Mouse (Mus musculus) adrenal gland, postnatal 14 days (tissue): ENCODE measurements around the gene Wnt2. TPM values are rescaled to one million over a fixed set of nuclear protein-coding genes. Genes with fewer than 3 reads are reported as not detected.

Source experiments
- DNase-seq: peaks from one replicate; pipeline ENCODE4 v3.0.0; 2021; ENCODE audit warnings: mixed read lengths
- long read RNA-seq, 2 experiments: library from polyadenylated mRNA; stranded (forward); transcript quantifications; one replicate each; pipeline ENCODE4 v2.0.0; 2021
- total RNA-seq: library from RNA; stranded (reverse); gene quantifications from 2 replicates; pipeline ENCODE4 v1.2.3, GENCODE M21; 2021

Gene Wnt2
- total RNA-seq: 0.68 and 0.82 TPM in 2 replicates
- long read RNA-seq, experiment 1: 0 reads
- long read RNA-seq, experiment 2, partial matches to known transcripts: 0 of 2 reads
- long read RNA-seq, experiment 2, other reads (novel, unspliced or antisense): 0 of 2 reads

GRCm38 (mm10) chr6:18029746-18030656 is at the start of gene Wnt2:
Gene Wnt2, minus strand, starts transcription at chr6:18030585.
- DNase-seq: peak; percentile 21

DNA sequence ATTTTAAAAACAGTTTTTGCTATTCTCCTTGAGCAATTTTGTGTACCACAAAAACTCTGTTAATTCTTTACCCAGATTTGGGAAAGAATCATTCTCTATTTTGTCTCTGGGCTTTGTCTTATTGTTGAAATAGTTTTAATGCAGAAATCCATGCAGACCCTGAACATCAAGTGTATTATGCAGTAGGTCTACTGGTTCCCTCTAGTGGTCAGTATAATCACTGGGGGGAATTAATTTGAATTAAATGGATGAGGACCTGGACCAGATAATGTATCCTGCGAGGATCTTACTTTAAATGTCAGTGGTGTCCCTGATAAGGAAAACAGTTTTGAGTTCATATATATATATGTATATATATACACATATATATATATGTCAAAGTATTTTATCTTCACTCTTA is 48.2 kb upstream of the Wnt2 start:
- DNase-seq: no peak

- no peak for DNase-seq
Measured at GRCm38 (mm10) chr6:18076986-18077385, 46.6 kb upstream of the Wnt2 start.

DNA sequence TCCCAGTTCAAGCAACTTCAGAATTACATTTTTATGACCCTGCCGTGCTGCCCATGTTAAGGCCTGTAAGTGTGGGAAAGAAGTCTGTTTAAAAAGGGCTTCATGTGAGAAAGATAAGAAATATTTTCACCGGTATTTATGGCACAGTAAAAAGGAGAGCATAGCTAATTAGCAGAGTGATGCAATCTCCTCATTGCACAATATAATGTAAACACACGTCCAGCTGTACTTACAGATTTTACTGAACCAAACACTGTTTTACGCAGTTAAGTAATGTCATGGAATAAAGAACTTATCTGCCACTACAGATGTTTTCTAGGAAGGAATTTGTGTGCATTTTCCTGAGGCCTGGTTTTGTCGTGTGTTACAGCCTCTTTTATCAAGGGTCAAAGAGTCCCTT is 46.2 kb upstream of the Wnt2 start:
- DNase-seq: no peak

DNA sequence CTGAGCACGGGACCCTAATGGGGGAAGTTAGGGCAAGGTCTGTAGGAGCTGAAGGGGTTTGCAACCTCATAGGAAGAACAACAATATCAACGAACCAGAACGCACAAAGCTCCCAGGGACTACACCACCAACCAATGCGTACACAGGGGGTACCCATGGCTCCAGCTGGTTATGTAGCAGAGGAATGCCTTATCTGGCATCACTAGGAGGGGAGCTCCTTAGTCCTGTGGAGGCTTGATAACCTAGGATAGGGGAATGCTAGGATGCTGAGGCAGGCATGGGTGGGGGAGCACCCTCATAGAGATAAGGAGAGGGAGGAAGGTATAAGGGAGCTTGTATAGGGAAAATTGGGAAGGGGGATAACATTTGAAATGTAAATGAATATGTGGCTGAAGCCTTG is 27.5 kb upstream of the Wnt2 start:
- no peak for DNase-seq

- DNase-seq: no peak
Measured at GRCm38 (mm10) chr6:18051702-18052101, 21.3 kb upstream of the Wnt2 start.

DNA sequence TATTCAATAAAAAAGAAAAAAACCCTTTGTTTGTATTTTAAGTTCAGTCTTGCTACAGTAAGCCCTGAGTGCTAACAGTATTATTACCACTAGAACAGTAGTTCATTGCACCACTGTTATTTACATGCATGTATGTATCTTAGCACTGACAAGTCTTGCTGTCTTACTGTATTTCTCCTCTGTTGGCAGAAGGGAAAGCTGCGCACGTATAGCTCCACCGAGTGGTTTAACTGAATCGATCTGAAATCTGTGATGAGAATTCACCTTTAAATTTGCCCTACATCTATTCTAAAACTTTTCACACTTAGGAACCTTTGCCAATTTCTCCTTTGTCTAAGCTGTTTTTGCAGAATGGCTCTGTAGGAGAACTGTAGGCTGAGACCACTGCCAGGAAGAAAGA is 13.9 kb upstream of the Wnt2 start:
- DNase-seq: no peak

GRCm38 (mm10) chr6:18043172-18043571 is 12.8 kb upstream of the Wnt2 start:
- DNase-seq: no peak

GRCm38 (mm10) chr6:18032271-18032670 is 1.9 kb upstream of the Wnt2 start:
- no peak for DNase-seq

DNA sequence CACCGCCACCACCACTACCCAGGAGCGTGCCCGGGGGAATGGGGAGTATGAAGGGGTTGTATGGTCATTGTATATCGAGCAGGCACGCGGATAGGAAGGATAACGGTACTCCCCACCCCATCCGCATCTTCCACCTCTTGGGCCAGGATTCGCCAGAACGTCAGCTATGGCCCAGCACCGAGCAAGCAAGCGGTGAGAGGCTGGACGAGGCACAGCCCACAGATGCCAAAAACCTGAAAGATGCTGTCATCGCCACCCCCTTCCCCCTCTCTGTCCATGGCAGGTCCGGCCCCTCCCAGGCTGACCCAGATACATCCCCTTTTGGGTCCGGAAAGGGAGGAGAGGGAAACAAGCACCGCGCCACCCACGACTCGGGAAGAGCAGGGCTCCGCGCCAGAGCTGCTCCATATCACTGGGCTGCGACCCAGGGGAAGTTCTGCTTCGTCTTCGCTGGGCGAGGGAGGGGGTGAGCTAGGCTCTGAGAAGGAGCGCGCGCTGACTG is 1.2 kb upstream of the Wnt2 start:
- DNase-seq: peak; percentile 49

- DNase-seq: no peak
Measured at GRCm38 (mm10) chr6:18030868-18031508, 603 bp upstream of the Wnt2 start.

- no peak for DNase-seq
Measured at GRCm38 (mm10) chr6:18024133-18024794, 6.1 kb downstream of the Wnt2 start.

GRCm38 (mm10) chr6:18013346-18013745 is 17.0 kb downstream of the Wnt2 start:
- no peak for DNase-seq

- DNase-seq: no peak
Measured at GRCm38 (mm10) chr6:18007356-18007755, 23.0 kb downstream of the Wnt2 start.

- no peak for DNase-seq
Measured at GRCm38 (mm10) chr6:18002065-18002464, 28.3 kb downstream of the Wnt2 start.

GRCm38 (mm10) chr6:17998497-17998896 is 31.9 kb downstream of the Wnt2 start:
- DNase-seq: no peak

GRCm38 (mm10) chr6:17994956-17995790 is 35.2 kb downstream of the Wnt2 start:
- DNase-seq: no peak

GRCm38 (mm10) chr6:17991625-17992024 is 38.8 kb downstream of the Wnt2 start:
- peak; percentile 5 for DNase-seq

DNA sequence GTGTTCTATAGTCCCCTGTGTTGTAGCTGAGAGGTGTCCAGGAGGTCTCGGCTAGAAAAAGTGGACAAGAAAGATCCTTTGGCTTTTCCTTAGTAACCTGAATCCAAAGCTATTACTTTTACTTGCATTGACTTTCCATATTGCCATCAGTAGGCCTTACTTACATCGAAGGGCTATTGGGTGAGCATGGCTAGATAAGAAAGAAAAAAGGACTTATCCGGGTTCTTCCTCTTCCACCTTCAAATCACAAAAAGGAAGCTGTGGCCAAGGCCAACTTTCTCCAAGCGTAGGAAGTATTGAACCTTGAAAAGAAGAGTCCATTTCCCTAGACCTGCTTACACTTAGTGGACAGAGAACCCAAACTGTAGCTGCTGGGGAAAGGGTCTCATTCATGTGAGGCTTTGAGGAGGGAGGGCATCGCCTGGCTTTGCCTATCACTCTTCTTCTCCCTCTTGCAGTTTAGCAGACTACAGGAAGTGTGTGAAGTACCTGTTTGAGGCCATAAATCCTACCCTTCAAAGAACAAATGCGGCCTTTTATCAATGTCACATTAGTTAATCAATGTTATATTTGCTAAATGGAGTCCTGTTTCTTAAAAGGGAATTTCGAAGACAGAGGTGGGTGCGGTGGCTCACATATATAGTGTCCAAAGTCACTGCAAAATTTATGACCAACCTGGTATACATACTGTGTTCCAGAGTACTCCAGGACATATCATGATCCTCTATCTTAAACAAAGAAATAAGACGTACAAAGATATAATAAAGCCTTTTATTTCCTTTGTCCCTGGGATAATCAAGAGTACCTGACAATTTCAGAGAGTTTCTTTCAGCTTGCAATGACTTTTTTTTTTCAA is 40.0 kb downstream of the Wnt2 start:
- no peak for DNase-seq

- DNase-seq: no peak
Measured at GRCm38 (mm10) chr6:17979361-17979760, 51.0 kb downstream of the Wnt2 start.

DNA sequence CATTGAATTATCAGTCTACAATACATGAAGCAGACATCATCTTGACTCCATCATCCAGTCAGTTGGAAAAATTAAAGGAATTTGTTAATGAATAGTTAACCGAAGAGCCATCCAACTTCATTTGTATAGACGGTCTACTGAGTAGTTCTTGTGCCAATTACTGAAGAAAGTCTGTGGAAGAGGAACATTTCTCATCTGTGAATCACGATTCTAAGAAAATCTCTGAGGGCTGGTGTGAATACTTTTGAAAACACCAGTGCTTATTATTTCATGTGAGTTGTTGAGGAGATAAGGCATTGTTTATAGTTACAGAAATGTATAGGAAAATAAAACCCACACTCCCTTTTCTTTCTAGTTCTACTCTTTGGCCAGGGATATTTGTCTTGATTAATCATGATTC is 51.5 kb downstream of the Wnt2 start:
- DNase-seq: no peak
